Mouse (Mus musculus): ENCODE data around the gene Pitpnm2.

DNA sequence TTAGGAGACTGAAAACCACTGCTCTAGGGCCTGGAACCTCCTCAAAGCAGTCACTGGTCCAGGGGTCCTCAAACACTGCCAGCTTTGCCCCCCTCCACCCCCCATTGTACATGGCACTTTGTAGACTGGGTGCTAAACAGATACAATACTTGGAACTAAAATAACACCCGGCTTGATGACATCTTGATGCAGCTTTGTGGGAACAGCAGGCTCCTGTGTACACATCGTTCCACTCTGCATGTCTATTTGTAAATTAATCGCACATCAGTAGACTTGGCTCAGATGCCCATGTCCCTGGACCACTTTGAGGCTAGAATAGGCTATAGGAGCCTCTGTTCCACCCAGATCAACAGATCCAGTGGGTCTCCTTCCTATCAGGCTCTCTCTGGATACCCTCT, 80.3 kb downstream of the Pitpnm2 start:
- TF ChIP-seq CTCF (conservative IDR thresholded peaks at IDR 0.05; ENCODE audit: insufficient read depth, insufficient read length, low read depth, low read length) (no peak), POLR2A (IDR thresholded peaks at IDR 0.05; ENCODE audit: low read depth, low read length) (no peak)
